Mouse (Mus musculus): ENCODE measurements at regions not wholly inside any gene's neighbourhood (a gene's known extent, or its start where the extent isn't known, plus 50 kb on each side); places are given as distances from the start of the nearest gene placed in this dataset.

GRCm38 (mm10) chr11:63404719-63405118 is 275.9 kb downstream of the Pmp22 start:
- peak; percentile 55 for DNase-seq

DNA sequence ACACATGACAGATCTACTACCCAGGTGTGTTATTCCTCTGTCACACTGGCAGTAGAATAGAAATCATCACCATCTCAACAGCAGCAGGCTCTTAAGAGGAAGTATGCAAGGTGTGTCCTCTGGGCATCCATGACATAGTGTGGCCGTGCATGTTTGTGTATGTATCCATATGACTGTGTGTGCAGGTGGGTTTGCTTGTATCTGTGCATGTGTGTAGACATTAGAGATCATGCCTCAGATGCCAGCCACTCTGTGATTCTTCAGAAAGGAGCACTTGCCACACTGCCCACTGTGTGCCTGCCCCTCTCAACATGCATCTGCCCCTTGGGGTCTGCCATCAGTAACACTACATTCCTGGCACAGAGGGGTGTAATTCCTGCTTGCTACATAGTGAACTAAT is 280.6 kb downstream of the Pmp22 start:
- DNase-seq: no peak

DNA sequence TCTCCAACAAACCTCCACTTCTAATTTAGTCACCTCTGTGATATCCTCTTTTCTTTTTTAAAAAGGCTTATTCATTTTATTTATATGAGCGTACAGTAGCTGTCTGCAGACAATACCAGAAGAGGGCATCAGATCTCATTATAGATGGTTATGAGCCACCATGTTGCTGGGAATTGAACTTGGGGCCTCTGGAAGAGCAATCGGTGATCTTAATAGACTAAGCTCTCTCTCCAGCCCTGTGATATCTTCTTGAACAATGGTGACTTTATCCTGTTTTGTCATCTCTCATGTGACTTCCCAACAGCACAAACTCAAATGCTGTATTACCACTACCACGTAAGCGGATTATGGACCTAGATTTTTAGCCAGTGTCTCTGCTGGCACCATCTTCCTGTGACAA is 282.1 kb downstream of the Pmp22 start:
- no peak for DNase-seq

DNA sequence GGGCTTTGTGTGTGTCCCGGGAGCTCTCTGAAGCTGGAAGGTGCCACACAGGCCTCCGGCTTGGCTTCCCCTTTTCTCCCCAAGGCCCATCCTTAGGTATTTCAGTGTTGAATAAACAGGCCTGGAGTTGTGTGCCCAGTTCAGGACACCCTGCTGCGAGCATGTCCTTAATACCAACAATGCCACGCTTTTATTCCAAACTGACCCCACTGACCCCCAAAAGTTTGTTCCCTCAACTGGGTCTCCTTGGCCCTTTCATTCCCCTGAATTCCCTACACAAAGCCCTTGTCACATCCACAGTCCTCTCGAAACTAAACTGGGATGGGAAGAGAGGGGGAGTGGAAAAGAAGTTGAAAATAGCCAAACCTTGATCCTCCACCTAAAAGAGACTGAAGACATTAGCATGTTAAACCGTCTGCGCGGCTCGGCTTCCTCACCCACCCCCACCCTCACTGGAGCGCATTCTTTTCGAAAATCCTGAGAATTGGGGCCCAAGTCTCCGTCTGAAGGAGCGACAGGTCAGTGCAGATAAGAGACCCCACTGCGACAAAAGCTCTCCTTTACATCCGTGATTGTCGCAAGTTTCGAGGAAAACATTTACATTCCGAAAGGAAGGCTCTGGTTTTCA is 283.7 kb downstream of the Pmp22 start:
- DNase-seq: no peak

- DNase-seq: no peak
These were observed 284.3 kb downstream of the Pmp22 start for GRCm38 (mm10) chr11:63413106-63413505.

- DNase-seq: no peak
These were observed 284.8 kb downstream of the Pmp22 start for GRCm38 (mm10) chr11:63413621-63414020.

DNA sequence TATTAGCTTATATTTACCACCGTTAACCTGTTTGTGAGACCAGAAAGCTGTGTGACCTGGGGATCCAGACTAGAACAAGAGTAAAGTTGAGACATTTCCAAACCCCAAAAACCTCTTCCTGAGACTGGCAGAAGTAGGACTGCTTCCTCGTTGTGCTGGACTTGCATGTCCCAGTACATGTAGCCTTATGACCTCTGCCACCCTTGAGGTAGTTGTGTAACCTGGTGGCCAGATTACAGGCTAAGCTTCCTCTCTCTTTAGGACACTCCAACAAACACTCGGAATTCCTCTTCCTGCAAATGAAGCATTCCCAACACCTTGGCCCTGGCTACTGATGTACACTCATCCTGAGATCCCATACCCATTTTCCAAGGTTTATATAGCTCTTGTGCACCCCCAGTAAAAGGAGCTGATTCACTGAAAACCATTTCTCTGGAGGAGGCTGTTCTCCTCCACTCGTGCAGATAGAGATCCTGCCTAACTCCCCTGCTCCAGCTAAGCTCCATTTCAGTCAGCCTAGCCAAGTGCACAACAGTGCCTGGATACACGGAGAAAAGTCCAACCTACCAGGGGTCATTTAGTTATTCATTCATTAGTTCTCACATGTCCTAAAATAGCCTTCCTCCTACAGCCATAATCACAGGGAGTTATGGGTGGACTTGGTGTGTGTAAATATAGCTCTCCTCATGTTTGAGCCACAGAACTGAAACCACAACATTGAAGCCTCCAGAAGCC is 289.4 kb downstream of the Pmp22 start:
- DNase-seq: no peak

DNA sequence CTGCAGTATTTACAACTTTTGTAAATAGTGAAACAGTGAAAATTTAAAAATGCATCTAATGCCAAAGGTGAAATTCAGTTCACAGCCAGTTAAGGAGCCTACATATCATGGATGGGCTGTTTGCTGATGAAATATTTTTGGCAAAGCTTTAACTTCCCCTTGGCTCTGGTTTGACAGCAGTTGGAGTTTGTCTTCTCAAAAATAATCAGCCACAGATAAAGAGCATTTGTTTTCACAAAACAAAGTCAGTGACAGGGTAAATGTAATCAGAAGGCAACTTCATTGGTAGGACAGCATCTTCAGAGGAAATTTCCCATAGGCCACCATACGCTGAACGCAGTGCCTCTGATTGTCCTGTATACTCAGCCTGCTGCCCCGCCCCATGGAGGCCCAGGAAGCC is 291.6 kb downstream of the Pmp22 start:
- no peak for DNase-seq

DNA sequence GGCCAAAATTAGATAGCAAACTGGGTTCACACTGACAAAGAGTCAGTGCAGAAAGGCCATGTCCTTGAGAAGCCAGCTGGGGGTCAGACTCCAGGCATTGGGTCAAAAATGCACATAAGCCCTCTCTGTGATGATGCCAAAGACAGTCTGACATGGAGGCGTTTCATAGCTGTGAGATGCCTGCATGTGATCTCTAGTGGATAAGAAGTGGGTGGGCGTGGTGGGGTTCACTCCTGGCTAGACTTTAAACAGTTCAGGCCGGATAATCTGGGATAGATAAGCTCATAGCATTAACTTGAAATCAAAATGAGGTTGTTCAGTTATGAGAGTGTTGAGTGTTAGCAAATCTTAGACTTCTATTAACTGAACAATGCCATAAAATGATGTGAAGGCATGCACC is 293.3 kb downstream of the Pmp22 start:
- DNase-seq: no peak

GRCm38 (mm10) chr11:63424319-63424718 is 295.5 kb downstream of the Pmp22 start:
- DNase-seq: no peak

- no peak for DNase-seq
These were observed 297.0 kb downstream of the Pmp22 start for GRCm38 (mm10) chr11:63425741-63426140.

DNA sequence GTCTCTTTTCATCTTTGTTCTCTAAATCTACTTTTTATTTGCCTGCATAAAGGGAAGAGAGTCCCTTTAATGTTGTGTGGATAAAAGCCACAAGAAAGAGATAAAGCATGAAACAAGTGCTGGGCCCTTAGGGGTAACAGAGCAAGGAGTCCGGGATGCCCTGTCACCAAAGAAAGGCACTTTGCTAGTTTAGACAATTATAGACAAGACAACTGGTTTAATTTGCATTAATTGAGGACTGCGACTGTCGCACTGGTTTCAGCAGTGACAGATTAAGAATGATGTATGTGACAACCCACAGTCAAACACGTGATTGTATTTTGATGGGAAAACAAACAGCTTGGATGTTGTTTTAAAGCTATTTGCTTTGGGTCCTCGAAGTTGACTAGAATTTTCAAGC is 325.0 kb downstream of the Pmp22 start:
- DNase-seq: no peak

- DNase-seq: no peak
These were observed 326.2 kb downstream of the Pmp22 start for GRCm38 (mm10) chr11:63454910-63455531.

DNA sequence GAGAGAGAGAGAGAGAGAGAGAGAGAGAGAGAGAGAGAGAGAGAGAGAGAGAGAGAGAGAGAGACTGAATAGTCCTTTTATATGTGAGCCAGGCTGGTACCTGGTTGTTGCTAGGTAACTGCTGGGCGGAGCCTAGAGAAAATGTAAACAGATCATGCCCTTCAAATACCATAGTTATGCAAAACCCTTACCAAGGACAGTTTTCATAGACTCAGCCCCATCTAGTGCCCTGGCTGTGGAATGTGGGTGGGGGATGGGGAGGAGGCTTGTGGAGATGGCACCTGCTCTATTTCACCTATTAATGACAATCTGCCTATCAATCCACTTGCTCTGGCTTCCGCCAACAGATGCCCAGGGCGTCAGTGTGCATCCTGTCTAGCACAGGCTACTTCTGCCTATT is 327.6 kb downstream of the Pmp22 start:
- DNase-seq: no peak

DNA sequence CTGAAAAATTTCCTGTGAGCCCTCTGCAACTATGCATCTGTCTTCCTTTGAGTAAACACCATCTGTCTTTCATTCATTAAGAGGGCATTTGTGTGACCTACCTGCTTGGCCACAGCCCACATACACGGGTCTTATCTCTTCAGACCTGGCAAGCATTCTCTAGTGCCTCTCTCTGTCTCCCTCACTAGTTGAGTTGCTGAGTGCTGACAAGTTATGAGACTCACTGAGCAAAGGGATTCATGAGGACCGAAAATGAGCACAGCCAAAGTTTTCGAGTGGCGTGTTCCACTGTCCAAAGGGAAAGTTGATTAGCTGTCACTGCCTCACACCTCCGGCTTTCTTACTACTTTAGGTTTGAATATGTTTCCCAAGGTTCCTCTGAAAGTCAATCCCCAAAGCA is 328.5 kb downstream of the Pmp22 start:
- no peak for DNase-seq

GRCm38 (mm10) chr11:63460146-63460545 is 331.4 kb downstream of the Pmp22 start:
- no peak for DNase-seq

DNA sequence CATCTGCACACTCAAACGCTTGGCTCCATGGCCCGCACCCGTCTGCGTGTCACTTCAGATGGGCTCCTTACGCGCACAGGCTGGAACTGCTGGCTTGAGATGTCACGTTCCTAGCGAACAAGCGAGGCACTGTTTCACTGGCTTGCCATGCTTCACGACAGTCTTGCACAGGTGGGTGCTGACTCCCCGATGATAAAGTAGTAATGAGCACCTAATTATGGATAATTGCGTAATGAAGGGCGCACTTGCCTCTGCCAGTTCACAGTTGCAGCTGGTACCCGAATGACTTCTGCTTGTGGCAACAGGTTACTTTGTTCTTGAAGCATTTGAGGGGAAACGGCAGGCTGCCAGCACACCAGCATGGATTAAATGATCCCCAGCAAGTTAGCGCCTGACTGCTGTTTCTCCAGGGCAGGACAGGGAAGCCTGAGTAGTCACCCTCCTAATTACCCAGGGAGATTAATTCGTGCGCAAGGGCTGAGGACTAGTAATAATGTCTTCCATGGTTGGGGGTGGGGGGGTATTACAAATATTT is 335.1 kb downstream of the Pmp22 start:
- no peak for DNase-seq

GRCm38 (mm10) chr11:63465941-63466340 is 337.2 kb downstream of the Pmp22 start:
- no peak for DNase-seq

- DNase-seq: no peak
These were observed 337.8 kb downstream of the Pmp22 start for GRCm38 (mm10) chr11:63466541-63466940.

GRCm38 (mm10) chr11:63474831-63475230 is 346.0 kb downstream of the Pmp22 start:
- no peak for DNase-seq

DNA sequence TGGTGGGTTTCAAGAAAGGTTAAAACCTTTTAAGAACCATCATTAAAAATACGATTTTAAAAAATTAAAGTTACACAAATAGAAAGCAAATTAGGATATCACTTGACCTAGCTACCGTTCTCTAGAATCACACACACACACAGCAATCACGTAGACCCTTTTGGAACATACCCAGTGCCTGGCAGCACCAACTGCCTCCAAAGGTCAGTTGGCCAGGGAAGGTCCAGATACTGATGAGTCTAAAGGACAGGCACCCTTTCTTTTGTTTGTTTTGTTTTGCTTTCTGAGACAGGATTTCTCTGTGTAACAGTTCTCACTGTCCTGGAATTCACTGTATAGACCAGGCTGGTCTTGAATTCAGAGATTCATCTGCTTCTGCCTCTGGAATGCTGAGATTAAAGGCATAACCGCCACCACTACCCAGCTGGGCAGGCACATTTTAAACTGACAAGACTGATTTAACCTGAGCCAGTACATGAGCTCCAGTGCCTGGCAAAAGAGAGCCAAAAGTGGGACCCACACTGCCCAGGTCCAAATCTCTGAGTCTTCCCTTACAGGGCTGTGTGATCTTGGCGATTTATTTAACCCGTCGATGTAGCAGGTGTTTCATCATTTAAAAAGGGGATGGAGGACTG is 353.0 kb downstream of the Pmp22 start:
- DNase-seq: no peak

DNA sequence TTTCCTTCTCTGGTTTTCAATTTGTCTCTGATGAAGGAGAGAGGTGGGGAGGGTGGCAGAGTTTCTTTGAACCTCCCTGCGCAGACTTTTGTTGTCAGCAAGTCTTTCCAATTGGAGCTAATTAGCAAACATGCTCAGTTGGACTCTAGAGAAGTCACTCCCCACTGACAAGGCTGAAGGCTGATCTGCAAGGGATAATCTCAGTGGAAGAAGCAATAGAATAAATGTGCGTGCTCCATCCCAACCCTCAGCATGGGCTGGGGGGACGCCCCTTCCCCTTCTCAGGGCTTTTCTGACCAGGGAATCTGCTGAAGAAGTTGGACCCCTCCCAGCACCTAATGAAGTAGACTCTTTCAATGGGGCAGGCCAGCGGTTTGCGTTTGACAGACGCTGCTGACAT is 353.8 kb downstream of the Pmp22 start:
- no peak for DNase-seq

DNA sequence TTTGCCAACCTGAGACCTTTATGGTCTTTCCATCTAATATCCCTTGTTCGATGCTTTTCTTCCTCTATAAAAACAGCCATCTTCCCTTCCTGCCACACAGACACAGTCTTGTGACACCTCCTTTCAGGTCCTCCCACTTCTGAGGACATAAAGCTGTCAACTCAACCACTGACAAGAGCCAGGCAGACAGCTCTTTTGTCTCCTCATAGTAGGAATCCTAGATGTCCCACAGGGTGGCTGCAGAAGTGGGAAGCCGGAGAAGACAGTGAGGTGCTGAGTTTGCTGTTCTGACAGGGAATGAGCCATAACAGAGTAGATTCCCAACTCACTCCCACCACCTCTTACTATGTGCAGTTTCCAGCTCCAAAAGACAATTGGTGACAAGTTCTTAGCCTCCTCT is 358.4 kb downstream of the Pmp22 start:
- no peak for DNase-seq

GRCm38 (mm10) chr11:63502181-63502580 is 373.4 kb downstream of the Pmp22 start:
- DNase-seq: peak; percentile 3
